Mouse (Mus musculus): Measurements from ENCODE around the gene Wdr49. TPM values are rescaled to one million over a fixed set of nuclear protein-coding genes. Genes with fewer than 3 reads are reported as not detected.
"Not testable (repeated sequence)": the region's sequence is repeated elsewhere in the genome, so short reads cannot be mapped to it uniquely, and the experiment has no call there.

Wdr49 gene
- total RNA-seq, 2 experiments from 2014 or later: 1.9 to 2.1 TPM

- DNase-seq (ENCODE audit: low spot score in 2 of 2): no peak
Measured at GRCm38 (mm10) chr3:75304621-75305020, 177.3 kb downstream of the Wdr49 start.

GRCm38 (mm10) chr3:75301072-75301471 is 180.9 kb downstream of the Wdr49 start:
- no peak for DNase-seq (ENCODE audit: low spot score in 2 of 2)

GRCm38 (mm10) chr3:75299464-75299863 is 182.5 kb downstream of the Wdr49 start:
- DNase-seq (ENCODE audit: low spot score in 2 of 2): not testable (repeated sequence)

DNA sequence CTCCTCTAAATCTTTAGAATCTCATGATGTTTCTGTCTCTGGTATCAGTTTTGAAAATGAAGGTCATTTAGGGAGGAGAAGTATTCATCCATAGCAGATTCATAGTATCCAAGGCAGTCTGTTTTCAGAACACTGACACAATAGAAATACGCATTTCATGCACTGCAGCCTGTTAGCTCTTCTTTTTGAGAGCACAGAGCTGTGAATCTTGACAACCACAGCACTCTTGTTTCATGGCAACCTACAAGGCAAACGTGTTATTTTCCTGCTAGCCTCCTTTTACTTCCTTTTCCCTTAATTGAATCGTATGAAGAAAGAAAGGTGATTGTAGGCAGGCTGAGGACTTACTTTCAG is 184.2 kb downstream of the Wdr49 start:
- DNase-seq (ENCODE audit: low spot score in 2 of 2): no peak

DNA sequence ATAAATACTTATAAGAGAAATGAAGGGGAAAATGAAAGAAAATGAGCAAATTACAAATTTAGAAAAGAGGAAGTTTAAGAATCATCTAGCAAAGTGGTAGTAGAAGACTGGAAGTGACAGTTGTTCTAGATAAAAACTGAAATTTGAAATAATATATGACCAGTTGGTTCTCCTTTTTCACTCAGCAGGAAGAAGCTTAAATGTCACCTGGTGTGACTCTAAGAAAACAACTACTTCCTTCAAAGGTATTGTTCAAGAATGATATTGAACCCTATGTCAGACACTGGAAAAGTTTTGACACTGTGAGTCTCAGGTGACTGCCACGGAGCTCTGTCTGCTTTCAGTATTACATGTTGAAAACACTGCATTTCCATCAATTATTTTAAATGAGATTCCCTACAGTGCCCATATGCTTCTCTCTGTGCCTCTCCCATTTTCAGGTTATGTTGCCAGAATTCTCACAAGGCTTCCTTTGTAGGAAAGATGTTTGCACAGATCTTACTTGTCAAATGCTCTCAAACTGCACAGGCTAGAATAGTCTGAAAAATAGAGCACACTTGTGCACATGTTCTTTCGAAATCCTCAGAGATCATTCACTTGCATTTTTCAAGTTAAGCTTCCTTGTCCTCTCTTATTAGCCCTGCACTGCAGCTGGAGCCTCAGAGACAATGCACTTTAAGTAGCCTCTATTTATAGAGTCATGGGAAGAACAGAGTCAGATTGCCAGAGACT is 184.8 kb downstream of the Wdr49 start:
- no peak for DNase-seq (ENCODE audit: low spot score in 2 of 2)

DNA sequence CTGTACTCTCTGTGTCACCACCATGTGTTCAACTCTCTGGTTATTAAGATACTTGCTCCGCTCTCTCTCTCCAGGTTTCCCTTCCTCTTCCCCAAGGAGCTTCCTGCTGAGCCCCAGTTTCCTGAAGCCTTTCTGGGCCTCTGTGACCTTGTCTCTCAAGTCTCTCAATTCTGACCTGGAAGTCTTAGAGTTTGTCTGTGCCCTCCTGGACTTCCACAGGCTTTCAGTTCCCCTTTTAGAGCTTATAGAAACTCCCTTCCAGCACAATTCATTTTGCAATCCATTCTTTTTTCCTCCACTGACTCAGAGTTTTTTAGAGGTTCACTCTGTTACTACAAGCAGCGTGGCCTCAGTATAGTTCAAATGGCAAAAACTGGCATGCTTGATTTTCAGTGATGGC is 188.7 kb downstream of the Wdr49 start:
- no peak for DNase-seq (ENCODE audit: low spot score in 2 of 2)

DNA sequence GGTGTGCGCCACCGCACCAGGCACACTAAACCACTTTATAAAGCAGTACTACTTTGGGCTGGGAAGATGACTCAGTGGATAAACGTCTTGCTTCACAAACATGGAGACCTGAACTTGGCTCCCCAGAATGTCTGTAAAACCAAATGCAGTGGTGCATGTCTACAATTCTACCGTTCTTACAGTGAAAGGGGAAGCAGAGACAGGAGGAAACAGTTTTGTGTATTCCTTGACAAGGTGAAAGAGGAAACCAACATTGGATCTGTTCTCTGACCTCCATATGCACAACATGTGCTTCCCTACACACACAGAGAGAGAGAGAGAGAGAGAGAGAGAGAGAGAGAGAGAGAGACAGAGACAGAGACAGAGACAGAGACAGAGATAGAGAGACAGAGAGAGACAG is 204.5 kb downstream of the Wdr49 start:
- no peak for DNase-seq (ENCODE audit: low spot score in 2 of 2)

DNA sequence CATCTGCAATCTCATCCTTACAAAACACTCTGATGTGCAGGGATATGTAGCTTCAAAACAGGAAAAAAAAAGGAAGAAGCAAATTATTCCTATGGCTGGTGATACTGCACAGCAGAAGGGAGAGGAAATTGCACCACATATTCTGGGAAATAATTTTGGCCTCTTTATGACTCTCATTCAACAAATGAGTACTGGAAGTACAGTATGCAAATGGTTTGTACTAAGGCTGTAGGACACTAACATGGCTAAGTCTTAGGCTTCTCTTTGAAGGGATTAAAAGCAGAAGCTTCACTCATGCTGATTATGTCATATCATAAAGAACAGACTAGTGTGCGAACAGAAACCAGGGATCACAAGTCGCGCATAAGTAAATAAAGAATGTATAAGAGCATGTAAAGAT is 205.4 kb downstream of the Wdr49 start:
- no peak for DNase-seq (ENCODE audit: low spot score in 2 of 2)

- DNase-seq (ENCODE audit: low spot score in 2 of 2): no peak
Measured at GRCm38 (mm10) chr3:75275127-75275526, 206.8 kb downstream of the Wdr49 start.

GRCm38 (mm10) chr3:75269978-75270377 is 212.0 kb downstream of the Wdr49 start, which contains the start of gene Serpini2:
TSS of gene Serpini2 (minus strand) at chr3:75270078.
- no peak for DNase-seq (ENCODE audit: low spot score in 2 of 2)

DNA sequence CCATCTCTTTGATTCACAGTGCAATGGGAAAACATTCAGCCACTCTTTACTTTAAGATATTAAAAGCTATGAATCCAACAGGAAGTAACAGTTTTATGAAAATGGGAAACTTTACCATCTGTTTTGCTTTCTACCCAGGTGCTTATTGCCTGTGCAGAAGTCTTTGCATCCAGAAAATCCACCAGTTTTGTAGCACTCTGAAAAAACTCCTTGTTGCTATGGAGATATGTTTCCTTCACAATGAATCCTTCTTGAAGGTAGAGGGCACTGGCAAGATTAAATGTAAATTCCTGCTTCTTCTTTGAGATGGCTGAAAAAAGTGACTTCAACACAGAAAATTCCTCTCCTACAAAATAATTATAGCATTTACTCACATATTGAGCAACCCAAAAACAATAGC is 222.6 kb downstream of the Wdr49 start:
- DNase-seq (ENCODE audit: low spot score in 2 of 2): no peak

Other genes starting within 250 kb of the Wdr49 start
- not detected for gene Serpini2, start 212.1 kb downstream of the Wdr49 start, total RNA-seq (2021)
- gene Pdcd10, start 74.7 kb upstream of the Wdr49 start, total RNA-seq (2021): 10 to 100 TPM; 62.5 to 72.8 TPM
- 100 to 1,000 TPM; 160 to 167 TPM for gene Serpini1, start 75.4 kb upstream of the Wdr49 start, total RNA-seq (2021)